Mouse (Mus musculus) forebrain, embryonic 10.5 days (tissue): Measurements from ENCODE around the gene Syt12. TPM values are rescaled to one million over a fixed set of nuclear protein-coding genes. Genes with fewer than 3 reads are reported as not detected.

Experiments used
- DNase-seq: peaks from one replicate; pipeline ENCODE4 v3.0.0-alpha.2; 2017; ENCODE audit warnings: low spot score; ENCODE audit errors: extremely low spot score
- H3K27ac ChIP-seq: fragments of 300-500 bp; sonication (generic); 2 replicates; pipeline ENCODE4 v1.5.1; 2016; ENCODE audit warnings: mild to moderate bottlenecking
- H3K27me3 ChIP-seq: fragments of 300-500 bp; sonication (generic); 2 replicates; pipeline ENCODE4 v1.6.1; 2016; ENCODE audit warnings: mild to moderate bottlenecking; ENCODE audit not compliant: poor library complexity, severe bottlenecking
- H3K36me3 ChIP-seq: fragments of 300-500 bp; sonication (generic); replicated peaks from 2 replicates; pipeline ENCODE4 v1.6.1; 2016; ENCODE audit warnings: mild to moderate bottlenecking, moderate library complexity
- H3K4me1 ChIP-seq: fragments of 300-500 bp; sonication (generic); 2 replicates; pipeline ENCODE4 v1.6.1; 2016
- H3K4me3 ChIP-seq: fragments of 300-500 bp; sonication (generic); 2 replicates; pipeline ENCODE4 v1.5.1; 2016; ENCODE audit warnings: mild to moderate bottlenecking, moderate library complexity
- H3K9me3 ChIP-seq: fragments of 300-500 bp; sonication (generic); 2 replicates; pipeline ENCODE4 v1.6.1; 2016; ENCODE audit warnings: mild to moderate bottlenecking, moderate library complexity
- WGBS: fragments of 180-500 bp; shearing (Covaris S2); methylation state at CpG from one replicate; pipeline ENCODE4 v1.1.7; 2016; 5-methylcytosine and 5-hydroxymethylcytosine counted together
- polyA plus RNA-seq: library from polyadenylated mRNA; unstranded; fragments of >200 nt; fragmentation: Nextera tagmentation; extraction: Ambion mirVana; gene quantifications from 2 replicates; pipeline ENCODE4 v1.2.1, GENCODE M21; 2016

The Syt12 gene
- polyA plus RNA-seq, 1 experiment from 2014 or later: 3.0 TPM

- 73% methylated on average over 2 of the region's 2 CpGs for WGBS
- DNase-seq: no peak
- H3K36me3 ChIP-seq: no peaks in the 10 kb centered on the region
- no peaks in the 10 kb centered on the region for H3K4me1 ChIP-seq
- H3K4me3 ChIP-seq: no peak overlapping the region
- H3K27ac ChIP-seq: no peak overlapping the region
- H3K27me3 ChIP-seq: no peaks in the 10 kb centered on the region
- peaks cover 5% of the 10 kb centered on the region; the same call in 1 of the 2 replicates for H3K9me3 ChIP-seq
These were observed 68.2 kb downstream of the Syt12 start for GRCm38 (mm10) chr19:4409062-4409461.

- DNase-seq: no peak
- H3K4me1 ChIP-seq: no peaks in the 10 kb centered on the region
- WGBS: 90% methylated on average over 2 of the region's 2 CpGs
These were observed 72.4 kb downstream of the Syt12 start for GRCm38 (mm10) chr19:4404840-4405239.

DNA sequence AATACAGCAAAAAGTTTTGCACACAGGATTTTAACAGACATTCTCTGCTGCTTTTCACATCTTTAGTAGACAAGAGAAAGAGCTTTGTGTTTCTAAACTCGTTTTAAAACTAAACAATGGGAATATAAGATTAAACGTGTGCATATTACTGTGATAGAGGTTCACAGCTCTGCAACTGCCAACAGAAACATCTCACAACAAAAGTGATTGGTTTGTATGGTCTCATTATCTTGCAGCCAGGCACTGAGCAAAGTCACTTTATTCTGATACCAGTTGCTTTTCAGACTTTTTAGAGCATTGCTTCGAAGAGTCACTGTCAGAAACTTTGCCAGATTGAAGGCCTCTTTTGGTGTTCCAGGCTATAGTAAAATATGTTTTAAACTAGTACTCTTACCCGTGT, 78.3 kb downstream of the Syt12 start:
- Histone ChIP-seq H3K27me3 (peaks cover 15% of the 10 kb centered on the region; the same call in 1 of the 2 replicates), H3K4me3 (peak overlapping the region; percentile 98; the same call in 1 of the 2 replicates), H3K27ac (no peak overlapping the region), H3K36me3 (0 out of 2 replicates have a peak, but pooled peaks cover 1% of the 10 kb centered on the region), H3K4me1 (peaks cover 29% of the 10 kb centered on the region), H3K9me3 (peaks cover 4% of the 10 kb centered on the region; the same call in 1 of the 2 replicates)
- WGBS: 70% methylated on average over 4 of the region's 4 CpGs
- no peak for DNase-seq

More at GRCm38 (mm10) chr19:4404840-4405239, 72.4 kb downstream of the Syt12 start:
- H3K36me3 ChIP-seq: no peaks in the 10 kb centered on the region
- peaks cover 4% of the 10 kb centered on the region; the same call in 1 of the 2 replicates for H3K9me3 ChIP-seq
- no peaks in the 10 kb centered on the region for H3K27me3 ChIP-seq
- no peak overlapping the region for H3K27ac ChIP-seq
- no peak overlapping the region for H3K4me3 ChIP-seq

- peak overlapping the region; percentile 99 for H3K27ac ChIP-seq
- DNase-seq: no peak
- H3K9me3 ChIP-seq: peaks cover 4% of the 10 kb centered on the region; the same call in 1 of the 2 replicates
- WGBS: 22% methylated on average over 8 of the region's 8 CpGs
- H3K36me3 ChIP-seq: peaks cover 5% of the 10 kb centered on the region
- H3K4me3 ChIP-seq: peak overlapping the region; percentile 98
- H3K27me3 ChIP-seq: peaks cover 15% of the 10 kb centered on the region; the same call in 1 of the 2 replicates
- H3K4me1 ChIP-seq: peaks cover 33% of the 10 kb centered on the region
These were observed 78.7 kb downstream of the Syt12 start for GRCm38 (mm10) chr19:4398630-4398948.

DNA sequence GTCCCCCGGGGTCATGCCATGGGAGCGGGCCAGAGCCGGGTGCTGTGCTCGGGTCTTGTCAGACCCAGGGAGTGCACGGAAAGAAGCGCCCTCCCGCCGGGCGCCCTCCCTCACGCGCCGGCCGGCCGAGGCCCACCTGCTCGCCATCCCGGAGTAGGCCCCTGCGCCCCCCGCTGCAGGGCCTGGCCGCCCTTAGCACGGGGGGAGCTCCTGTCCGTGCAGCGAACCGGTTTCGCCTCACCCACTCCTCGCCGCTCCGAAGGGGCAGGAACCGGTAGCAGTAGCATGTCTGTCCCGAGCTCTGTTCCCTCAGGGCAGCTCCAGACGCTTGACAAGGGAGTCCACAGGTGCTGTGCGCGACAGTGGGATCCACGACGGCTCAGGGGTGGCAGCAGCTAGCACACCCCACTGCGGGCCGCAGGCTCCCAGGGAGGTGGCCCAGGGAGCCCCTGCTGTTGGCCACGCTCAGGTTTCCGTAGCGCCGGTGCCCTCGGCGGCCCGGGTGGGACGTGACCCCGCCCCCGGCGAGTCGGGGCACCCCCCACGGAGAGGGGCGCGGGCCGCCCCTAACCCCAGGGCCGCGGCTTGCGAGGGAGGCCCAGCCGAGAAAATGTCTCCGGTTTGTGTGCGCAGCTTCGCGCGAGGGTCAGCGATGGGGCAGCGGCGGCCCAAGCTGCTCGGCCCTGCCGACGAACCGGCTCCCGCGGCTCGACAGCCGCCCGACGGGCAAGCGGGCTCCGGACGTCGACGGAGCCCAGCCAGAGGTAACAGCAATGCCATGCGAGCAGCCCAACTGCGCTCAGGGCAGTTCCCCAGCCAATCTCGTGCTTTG, 79.2 kb downstream of the Syt12 start, which contains the start of gene Kdm2a:
Gene Kdm2a (minus strand): TSS at position 488 of the 832 bp plus-strand sequence.
- peak within 1 kb of the TSS; percentile 99 for H3K27ac ChIP-seq
- H3K4me1 ChIP-seq: peaks cover 39% of the 10 kb centered on the region
- H3K9me3 ChIP-seq: peaks cover 4% of the 10 kb centered on the region; the same call in 1 of the 2 replicates
- under 1% methylated on average over 82 of the region's 82 CpGs for WGBS
- peaks cover 15% of the 10 kb centered on the region; the same call in 1 of the 2 replicates for H3K27me3 ChIP-seq
- peak; percentile 49 for DNase-seq
- H3K4me3 ChIP-seq: peak within 1 kb of the TSS; percentile 98
- H3K36me3 ChIP-seq: peaks cover 11% of the 10 kb centered on the region

- Histone ChIP-seq H3K9me3 (no peaks in the 10 kb centered on the region), H3K36me3 (peaks cover 17% of the 10 kb centered on the region), H3K27ac (peak overlapping the region; percentile 99), H3K27me3 (peaks cover 15% of the 10 kb centered on the region; the same call in 1 of the 2 replicates), H3K4me1 (peaks cover 42% of the 10 kb centered on the region), H3K4me3 (peak overlapping the region; percentile 98)
- under 1% methylated on average over 83 of the region's 90 CpGs for WGBS
- peak; percentile 100 for DNase-seq
These were observed 80.0 kb downstream of the Syt12 start for GRCm38 (mm10) chr19:4396998-4397797.

GRCm38 (mm10) chr19:4396081-4396997, 80.9 kb downstream of the Syt12 start:
- Histone ChIP-seq H3K9me3 (no peaks in the 10 kb centered on the region), H3K36me3 (peaks cover 24% of the 10 kb centered on the region), H3K4me3 (peak overlapping the region; percentile 98), H3K27ac (peak overlapping the region; percentile 99), H3K27me3 (peaks cover 15% of the 10 kb centered on the region; the same call in 1 of the 2 replicates), H3K4me1 (peaks cover 42% of the 10 kb centered on the region)
- WGBS: under 1% methylated on average over 80 of the region's 80 CpGs
- peak; percentile 21 for DNase-seq

Other genes starting within 250 kb of the Syt12 start
- gene Pold4, start 245.5 kb downstream of the Syt12 start, polyA plus RNA-seq: 10.4 and 10.6 TPM in 2 replicates
- gene Ssh3, start 208.3 kb downstream of the Syt12 start, polyA plus RNA-seq: 3.1 and 3.6 TPM in 2 replicates
- gene Ankrd13d, start 194.3 kb downstream of the Syt12 start, polyA plus RNA-seq: 7.9 and 9.2 TPM in 2 replicates
- 13.6 and 15.0 TPM in 2 replicates for gene Grk2, start 171.2 kb downstream of the Syt12 start, polyA plus RNA-seq
- 55.2 and 57.2 TPM in 2 replicates for gene Kdm2a, start 79.2 kb downstream of the Syt12 start, polyA plus RNA-seq
- 20.8 and 23.2 TPM in 2 replicates for gene Rhod, start 38.0 kb downstream of the Syt12 start, polyA plus RNA-seq
- gene 2010003K11Rik, start 21.1 kb upstream of the Syt12 start, polyA plus RNA-seq: not detected in 2 replicates
- gene Pcx, start 33.0 kb upstream of the Syt12 start, polyA plus RNA-seq: 17.0 and 18.5 TPM in 2 replicates
- 5.0 and 5.7 TPM in 2 replicates for gene Lrfn4, start 138.2 kb upstream of the Syt12 start, polyA plus RNA-seq
- 84.3 and 84.9 TPM in 2 replicates for gene Rce1, start 148.2 kb upstream of the Syt12 start, polyA plus RNA-seq
- gene Gm960, start 221.2 kb upstream of the Syt12 start, polyA plus RNA-seq: 2.2 and 3.0 TPM in 2 replicates
- gene Sptbn2, start 233.7 kb upstream of the Syt12 start, polyA plus RNA-seq: 6.6 and 8.3 TPM in 2 replicates